Mouse (Mus musculus) hindbrain, embryonic 12.5 days (tissue): Measurements from ENCODE around the gene Copz1. TPM values are rescaled to one million over a fixed set of nuclear protein-coding genes. Genes with fewer than 3 reads are reported as not detected.

ENCODE experiments used
- ATAC-seq: fragments of 200-750 bp; cut with Nextera tagmentation; 2 replicates; pipeline ENCODE4 v1.8.0; 2017; ENCODE audit warnings: moderate TSS enrichment; ENCODE audit not compliant: low FRiP score
- H3K27ac ChIP-seq: fragments of 300-500 bp; sonication (generic); 2 replicates; pipeline ENCODE4 v1.5.1; 2016; ENCODE audit warnings: mild to moderate bottlenecking
- H3K27me3 ChIP-seq: fragments of 300-500 bp; sonication (generic); 2 replicates; pipeline ENCODE4 v1.6.1; 2016; ENCODE audit warnings: mild to moderate bottlenecking
- H3K36me3 ChIP-seq: fragments of 300-500 bp; sonication (generic); 2 replicates; pipeline ENCODE4 v1.6.1; 2016; ENCODE audit warnings: mild to moderate bottlenecking
- H3K4me1 ChIP-seq: fragments of 300-500 bp; sonication (generic); 2 replicates; pipeline ENCODE4 v1.6.1; 2016
- H3K4me2 ChIP-seq: fragments of 300-500 bp; sonication (generic); replicated peaks from 2 replicates; pipeline ENCODE4 v1.6.1; 2016; ENCODE audit warnings: mild to moderate bottlenecking
- H3K4me3 ChIP-seq: fragments of 300-500 bp; sonication (generic); 2 replicates; pipeline ENCODE4 v1.5.1; 2016; ENCODE audit warnings: mild to moderate bottlenecking
- H3K9ac ChIP-seq: fragments of 300-500 bp; sonication (generic); 2 replicates; pipeline ENCODE4 v1.6.1; 2016; ENCODE audit warnings: mild to moderate bottlenecking, moderate library complexity
- H3K9me3 ChIP-seq: fragments of 300-500 bp; sonication (generic); replicated peaks from 2 replicates; pipeline ENCODE4 v1.6.1; 2016; ENCODE audit warnings: mild to moderate bottlenecking
- WGBS: fragments of 180-500 bp; shearing (Covaris S2); methylation state at CpG from one replicate; pipeline ENCODE4 v1.1.7; 2016; 5-methylcytosine and 5-hydroxymethylcytosine counted together
- polyA plus RNA-seq: library from polyadenylated mRNA; unstranded; fragments of >200 nt; fragmentation: Nextera tagmentation; extraction: Ambion mirVana; gene quantifications from 2 replicates; pipeline ENCODE4 v1.2.1, GENCODE M21; 2016

Gene Copz1
- polyA plus RNA-seq, 1 experiment from 2014 or later: 247 TPM

- Histone ChIP-seq H3K36me3 (0 out of 2 replicates have a peak, but pooled peaks cover 3% of the 10 kb centered on the region), H3K4me1 (peaks cover 89% of the 10 kb centered on the region), H3K27ac (peak overlapping the region; percentile 98), H3K27me3 (no peaks in the 10 kb centered on the region), H3K9ac (peak overlapping the region; percentile 64), H3K4me3 (no peak overlapping the region), H3K4me2 (peak overlapping the region; percentile 47), H3K9me3 (no peaks in the 10 kb centered on the region)
- ATAC-seq: no peak
- WGBS: 82% methylated on average over 5 of the region's 5 CpGs
Measured at GRCm38 (mm10) chr15:103298861-103299616, 26.5 kb downstream of the Copz1 start.

GRCm38 (mm10) chr15:103299644-103300043, 27.1 kb downstream of the Copz1 start:
- peaks cover 95% of the 10 kb centered on the region for H3K4me1 ChIP-seq
- H3K9me3 ChIP-seq: no peaks in the 10 kb centered on the region
- H3K9ac ChIP-seq: peak overlapping the region; percentile 64
- H3K4me2 ChIP-seq: peak overlapping the region; percentile 47
- 30% methylated on average over 8 of the region's 8 CpGs for WGBS
- H3K36me3 ChIP-seq: 0 out of 2 replicates have a peak, but pooled peaks cover 3% of the 10 kb centered on the region
- peak overlapping the region; percentile 98 for H3K27ac ChIP-seq
- no peaks in the 10 kb centered on the region for H3K27me3 ChIP-seq
- peak overlapping the region; percentile 15 for H3K4me3 ChIP-seq
- no peak for ATAC-seq

- Histone ChIP-seq H3K4me2 (peak overlapping the region; percentile 47), H3K4me1 (peaks cover 97% of the 10 kb centered on the region), H3K27ac (peak overlapping the region; percentile 98), H3K4me3 (peak overlapping the region; percentile 15), H3K9me3 (no peaks in the 10 kb centered on the region), H3K27me3 (no peaks in the 10 kb centered on the region), H3K9ac (peak overlapping the region; percentile 64), H3K36me3 (0 out of 2 replicates have a peak, but pooled peaks cover 3% of the 10 kb centered on the region)
- 8% methylated on average over 18 of the region's 18 CpGs for WGBS
- peak; percentile 69 for ATAC-seq
Measured at GRCm38 (mm10) chr15:103300067-103300471, 27.6 kb downstream of the Copz1 start.

- no peaks in the 10 kb centered on the region for H3K9me3 ChIP-seq
- H3K4me3 ChIP-seq: peak overlapping the region; percentile 15; the same call in 1 of the 2 replicates
- ATAC-seq: peak; percentile 5; the same call in 1 of the 2 replicates
- H3K27me3 ChIP-seq: no peaks in the 10 kb centered on the region
- peak overlapping the region; percentile 98 for H3K27ac ChIP-seq
- WGBS: 2% methylated on average over 2 of the region's 2 CpGs
- H3K9ac ChIP-seq: peak overlapping the region; percentile 64; the same call in 1 of the 2 replicates
- peaks cover 93% of the 10 kb centered on the region for H3K4me1 ChIP-seq
- H3K4me2 ChIP-seq: peak overlapping the region; percentile 47
- H3K36me3 ChIP-seq: 0 out of 2 replicates have a peak, but pooled peaks cover 3% of the 10 kb centered on the region
Measured at GRCm38 (mm10) chr15:103300560-103300959, 28.0 kb downstream of the Copz1 start.

GRCm38 (mm10) chr15:103301046-103301445, 28.5 kb downstream of the Copz1 start:
- peaks cover 93% of the 10 kb centered on the region for H3K4me1 ChIP-seq
- peak overlapping the region; percentile 98 for H3K27ac ChIP-seq
- no peak overlapping the region for H3K4me3 ChIP-seq
- 16% methylated on average over 2 of the region's 2 CpGs for WGBS
- ATAC-seq: no peak
- H3K9ac ChIP-seq: peak overlapping the region; percentile 64; the same call in 1 of the 2 replicates
- no peaks in the 10 kb centered on the region for H3K27me3 ChIP-seq
- H3K36me3 ChIP-seq: 0 out of 2 replicates have a peak, but pooled peaks cover 3% of the 10 kb centered on the region
- peak overlapping the region; percentile 47 for H3K4me2 ChIP-seq
- no peaks in the 10 kb centered on the region for H3K9me3 ChIP-seq

- WGBS: 27% methylated on average over 4 of the region's 5 CpGs
- peak overlapping the region; percentile 47 for H3K4me2 ChIP-seq
- H3K27me3 ChIP-seq: no peaks in the 10 kb centered on the region
- peaks cover 92% of the 10 kb centered on the region for H3K4me1 ChIP-seq
- no peak for ATAC-seq
- H3K27ac ChIP-seq: peak overlapping the region; percentile 98
- peak overlapping the region; percentile 64 for H3K9ac ChIP-seq
- H3K4me3 ChIP-seq: no peak overlapping the region
- no peaks in the 10 kb centered on the region for H3K36me3 ChIP-seq
- no peaks in the 10 kb centered on the region for H3K9me3 ChIP-seq
Measured at GRCm38 (mm10) chr15:103301547-103302340, 29.2 kb downstream of the Copz1 start.

- WGBS: 20% methylated on average over 6 of the region's 6 CpGs
- Histone ChIP-seq H3K9me3 (no peaks in the 10 kb centered on the region), H3K27me3 (no peaks in the 10 kb centered on the region), H3K9ac (peak overlapping the region; percentile 58), H3K4me1 (peaks cover 88% of the 10 kb centered on the region), H3K27ac (peak overlapping the region; percentile 98), H3K36me3 (no peaks in the 10 kb centered on the region), H3K4me3 (no peak overlapping the region), H3K4me2 (no peak overlapping the region)
- no peak for ATAC-seq
Measured at GRCm38 (mm10) chr15:103302341-103303021, 30.0 kb downstream of the Copz1 start.

- peak overlapping the region; percentile 38 for H3K4me3 ChIP-seq
- H3K9ac ChIP-seq: peak overlapping the region; percentile 77
- peak overlapping the region; percentile 98 for H3K27ac ChIP-seq
- peak overlapping the region; percentile 62 for H3K4me2 ChIP-seq
- H3K4me1 ChIP-seq: peaks cover 80% of the 10 kb centered on the region
- no peaks in the 10 kb centered on the region for H3K9me3 ChIP-seq
- no peak for ATAC-seq
- peaks cover 9% of the 10 kb centered on the region for H3K27me3 ChIP-seq
- WGBS: 4% methylated on average over 8 of the region's 8 CpGs
- no peaks in the 10 kb centered on the region for H3K36me3 ChIP-seq
Measured at GRCm38 (mm10) chr15:103303916-103304615, 31.6 kb downstream of the Copz1 start.

- ATAC-seq: peak; percentile 3; the same call in 1 of the 2 replicates
- Histone ChIP-seq H3K27ac (peak overlapping the region; percentile 98), H3K4me3 (peak overlapping the region; percentile 38), H3K4me1 (peaks cover 75% of the 10 kb centered on the region), H3K36me3 (no peaks in the 10 kb centered on the region), H3K9ac (peak overlapping the region; percentile 77), H3K9me3 (no peaks in the 10 kb centered on the region), H3K27me3 (peaks cover 14% of the 10 kb centered on the region), H3K4me2 (peak overlapping the region; percentile 62)
- 1% methylated on average over 9 of the region's 9 CpGs for WGBS
Measured at GRCm38 (mm10) chr15:103304616-103304969, 32.1 kb downstream of the Copz1 start.

GRCm38 (mm10) chr15:103305070-103305678, 32.7 kb downstream of the Copz1 start:
- peak overlapping the region; percentile 38 for H3K4me3 ChIP-seq
- peaks cover 69% of the 10 kb centered on the region for H3K4me1 ChIP-seq
- H3K4me2 ChIP-seq: peak overlapping the region; percentile 62
- H3K27ac ChIP-seq: peak overlapping the region; percentile 98
- under 1% methylated on average over 69 of the region's 71 CpGs for WGBS
- no peaks in the 10 kb centered on the region for H3K9me3 ChIP-seq
- peak; percentile 95 for ATAC-seq
- H3K36me3 ChIP-seq: no peaks in the 10 kb centered on the region
- peaks cover 14% of the 10 kb centered on the region for H3K27me3 ChIP-seq
- peak overlapping the region; percentile 77 for H3K9ac ChIP-seq
